Mouse (Mus musculus): ENCODE results near the gene Pmepa1.

GRCm38 (mm10) chr2:173180721-173181388, 95.5 kb downstream of the Pmepa1 start:
- no peak for TF ChIP-seq CTCF (IDR thresholded peaks at IDR 0.05; ENCODE audit: low read depth, low read length)
- no peak for TF ChIP-seq POLR2A (IDR thresholded peaks at IDR 0.05; ENCODE audit: extremely low read depth, insufficient read depth, low read length)

Measured in liver, adult 2 months (tissue).